Mouse (Mus musculus) midbrain, embryonic 16.5 days (tissue): ENCODE measurements around the gene Pkn3. TPM values are rescaled to one million over a fixed set of nuclear protein-coding genes. Genes with fewer than 3 reads are reported as not detected.

ENCODE experiments used
- ATAC-seq: fragments of 200-750 bp; cut with Nextera tagmentation; 2 replicates; pipeline ENCODE4 v1.8.0; 2017; ENCODE audit warnings: moderate TSS enrichment
- H3K27ac ChIP-seq: fragments of 300-500 bp; sonication (generic); 2 replicates; pipeline ENCODE4 v1.5.1; 2014; ENCODE audit warnings: mild to moderate bottlenecking, low read length, mixed read lengths
- H3K27me3 ChIP-seq: fragments of 300-500 bp; sonication (generic); 2 replicates; pipeline ENCODE4 v1.6.1; 2014; ENCODE audit warnings: low read depth, low read length, mixed read lengths; ENCODE audit not compliant: control insufficient read depth, insufficient read depth
- H3K36me3 ChIP-seq: fragments of 300-500 bp; sonication (generic); 2 replicates; pipeline ENCODE4 v1.6.1; 2014; ENCODE audit warnings: mild to moderate bottlenecking, low read length, moderate library complexity, mixed read lengths; ENCODE audit not compliant: control insufficient read depth, insufficient read depth
- H3K4me1 ChIP-seq: fragments of 300-500 bp; sonication (generic); 2 replicates; pipeline ENCODE4 v1.6.1; 2014; ENCODE audit warnings: mild to moderate bottlenecking, low read length, mixed read lengths; ENCODE audit not compliant: control insufficient read depth, insufficient read depth
- H3K4me2 ChIP-seq: fragments of 300-500 bp; sonication (generic); 2 replicates; pipeline ENCODE4 v1.6.1; 2014; ENCODE audit warnings: mild to moderate bottlenecking, low read length, mixed read lengths
- H3K4me3 ChIP-seq: fragments of 300-500 bp; sonication (generic); 2 replicates; pipeline ENCODE4 v1.5.1; 2014; ENCODE audit warnings: low read depth, mild to moderate bottlenecking, low read length, moderate library complexity, mixed read lengths
- H3K9ac ChIP-seq: fragments of 300-500 bp; sonication (generic); 2 replicates; pipeline ENCODE4 v1.6.1; 2014; ENCODE audit warnings: low read depth, low read length, mixed read lengths
- H3K9me3 ChIP-seq: fragments of 300-500 bp; sonication (generic); replicated peaks from 2 replicates; pipeline ENCODE4 v1.6.1; 2014; ENCODE audit warnings: mild to moderate bottlenecking, low read length, mixed read lengths; ENCODE audit not compliant: control insufficient read depth, poor library complexity, severe bottlenecking
- WGBS: fragments of 180-500 bp; shearing (Covaris S2); extraction: QIAGEN DNeasy Blood & Tissue Kit; methylation state at CpG from one replicate; pipeline ENCODE4 v1.1.7; 2014; 5-methylcytosine and 5-hydroxymethylcytosine counted together
- polyA plus RNA-seq: library from polyadenylated mRNA; unstranded; fragments of >200 nt; fragmentation: Nextera tagmentation; extraction: Ambion mirVana; gene quantifications from 2 replicates; pipeline ENCODE4 v1.2.1, GENCODE M21; 2015

Pkn3 gene
- polyA plus RNA-seq, 1 experiment from 2014 or later: 1.5 TPM

DNA sequence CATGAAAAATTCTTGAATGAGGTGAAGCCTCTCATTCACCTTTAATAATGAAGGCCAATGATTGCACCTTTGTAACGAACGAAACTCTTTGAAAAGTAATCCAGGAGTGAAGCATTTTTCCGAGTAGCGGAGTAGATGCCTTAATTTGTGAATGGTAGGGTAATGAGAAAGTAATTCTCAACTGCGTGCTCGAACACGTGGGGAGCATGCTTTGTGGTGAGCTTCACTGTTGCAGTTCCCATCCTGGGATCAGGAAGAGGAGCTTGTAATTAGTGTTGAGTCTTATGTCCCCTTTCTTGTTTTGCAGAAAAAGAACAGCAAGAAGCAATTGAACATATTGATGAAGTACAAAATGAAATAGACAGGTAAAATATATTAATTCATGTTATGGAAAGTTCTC lies 9.5 kb upstream of the Pkn3 start:
- Histone ChIP-seq H3K36me3 (0 out of 2 replicates have a peak, but pooled peaks cover 10% of the 10 kb centered on the region), H3K27ac (no peak overlapping the region), H3K4me1 (peaks cover 19% of the 10 kb centered on the region), H3K27me3 (no peaks in the 10 kb centered on the region), H3K9ac (peak overlapping the region; percentile 99), H3K4me2 (peak overlapping the region; percentile 67), H3K4me3 (peak overlapping the region; percentile 98), H3K9me3 (no peaks in the 10 kb centered on the region)
- no peak for ATAC-seq
- WGBS: 21% methylated on average over 7 of the region's 7 CpGs

DNA sequence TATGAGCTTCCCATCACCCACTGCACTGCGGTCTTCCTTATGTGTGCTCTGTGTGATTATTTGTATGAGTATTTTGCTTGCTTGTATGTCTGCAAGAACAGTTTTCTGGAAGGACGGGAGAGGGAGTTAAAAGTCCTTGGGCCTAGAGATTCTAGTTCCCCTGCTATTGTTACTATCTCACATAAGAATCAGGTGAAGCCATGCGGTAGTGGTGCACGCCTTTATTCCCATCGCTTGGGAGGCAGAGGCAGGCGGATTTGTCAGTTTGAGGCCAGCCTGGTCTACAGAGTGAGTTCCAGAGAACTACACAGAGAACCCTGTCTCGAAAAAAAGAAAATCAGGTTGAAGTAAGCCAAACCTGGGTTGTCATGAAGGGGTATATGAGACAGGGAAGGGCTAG lies 4.6 kb upstream of the Pkn3 start:
- H3K4me1 ChIP-seq: peaks cover 16% of the 10 kb centered on the region
- ATAC-seq: no peak
- no peak overlapping the region for H3K9ac ChIP-seq
- H3K9me3 ChIP-seq: no peaks in the 10 kb centered on the region
- no peak overlapping the region for H3K27ac ChIP-seq
- no peak overlapping the region for H3K4me2 ChIP-seq
- WGBS: 77% methylated on average over 7 of the region's 7 CpGs
- 0 out of 2 replicates have a peak, but pooled peaks cover 10% of the 10 kb centered on the region for H3K36me3 ChIP-seq
- H3K4me3 ChIP-seq: no peak overlapping the region
- H3K27me3 ChIP-seq: no peaks in the 10 kb centered on the region

DNA sequence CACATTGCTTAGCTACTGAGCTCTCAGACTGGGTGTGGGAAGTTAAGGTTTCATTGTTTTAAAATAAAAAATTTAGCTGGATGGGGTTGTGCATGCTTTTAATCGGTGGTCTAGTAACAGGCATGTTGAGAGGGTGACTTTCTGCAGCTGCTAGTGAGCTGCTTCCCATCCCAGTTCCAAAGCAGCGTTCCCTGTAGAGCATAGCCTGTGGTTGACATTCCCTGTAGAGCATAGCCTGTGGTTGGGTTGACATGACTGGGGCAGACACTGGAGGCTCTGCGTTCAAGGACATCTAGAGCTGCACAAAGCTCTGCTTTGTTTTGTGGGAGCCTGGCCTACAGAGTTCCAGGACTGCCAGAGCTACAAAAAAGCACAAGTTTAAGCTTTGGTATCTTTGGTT lies 4.2 kb upstream of the Pkn3 start:
- no peak overlapping the region for H3K4me3 ChIP-seq
- ATAC-seq: no peak
- 85% methylated on average over 3 of the region's 3 CpGs for WGBS

DNA sequence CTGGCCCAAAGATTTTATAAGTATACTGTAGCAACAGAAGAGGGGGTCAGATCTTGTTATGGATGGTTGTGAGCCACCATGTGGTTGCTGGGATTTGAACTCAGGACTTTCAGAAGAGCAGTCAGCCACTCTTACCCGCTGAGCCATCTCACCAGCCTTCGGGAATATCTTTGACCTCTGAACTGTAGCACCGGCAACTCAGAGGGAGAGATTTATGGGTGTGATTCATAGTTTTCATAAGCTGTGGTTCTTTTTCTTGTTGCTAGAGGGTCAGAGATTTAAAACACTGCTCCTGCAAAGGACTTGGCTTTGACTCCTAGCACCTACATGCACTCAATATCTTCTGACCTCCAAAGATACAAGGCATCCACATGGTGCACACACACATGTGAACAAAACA lies 1.9 kb upstream of the Pkn3 start:
- ATAC-seq: no peak

More for the DNA sequence above, 4.2 kb upstream of the Pkn3 start:
- H3K36me3 ChIP-seq: 0 out of 2 replicates have a peak, but pooled peaks cover 10% of the 10 kb centered on the region
- H3K27ac ChIP-seq: no peak overlapping the region
- no peaks in the 10 kb centered on the region for H3K9me3 ChIP-seq
- peaks cover 13% of the 10 kb centered on the region for H3K4me1 ChIP-seq
- H3K4me2 ChIP-seq: no peak overlapping the region
- no peaks in the 10 kb centered on the region for H3K27me3 ChIP-seq
- H3K9ac ChIP-seq: no peak overlapping the region

DNA sequence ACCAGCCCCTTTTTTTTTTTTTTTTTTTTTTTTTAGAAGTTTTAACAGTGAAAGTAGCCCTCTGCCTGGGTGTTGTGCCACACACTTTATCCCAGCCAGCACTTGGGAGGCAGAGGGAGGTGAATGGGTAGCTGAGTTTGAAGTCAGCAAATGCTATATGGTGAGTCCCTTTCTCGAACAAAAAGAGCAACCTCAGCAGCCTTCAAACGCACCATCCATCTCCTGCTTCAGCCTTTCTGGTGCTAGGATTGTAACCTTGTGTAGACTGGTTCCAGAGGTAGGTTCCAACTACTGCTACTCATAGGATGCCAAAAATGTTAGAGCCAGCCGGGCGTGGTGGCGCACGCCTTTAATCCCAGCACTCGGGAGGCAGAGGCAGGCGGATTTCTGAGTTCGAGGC lies 1.0 kb upstream of the Pkn3 start:
- Histone ChIP-seq H3K9me3 (no peaks in the 10 kb centered on the region), H3K4me1 (peaks cover 9% of the 10 kb centered on the region), H3K4me3 (no peak overlapping the region), H3K27me3 (no peaks in the 10 kb centered on the region), H3K9ac (no peak overlapping the region), H3K27ac (no peak overlapping the region), H3K36me3 (0 out of 2 replicates have a peak, but pooled peaks cover 3% of the 10 kb centered on the region), H3K4me2 (no peak overlapping the region)
- ATAC-seq: no peak
- 88% methylated on average over 8 of the region's 9 CpGs for WGBS

More for the DNA sequence above, 1.9 kb upstream of the Pkn3 start:
- no peak overlapping the region for H3K27ac ChIP-seq
- H3K4me2 ChIP-seq: no peak overlapping the region
- H3K9me3 ChIP-seq: no peaks in the 10 kb centered on the region
- no peaks in the 10 kb centered on the region for H3K27me3 ChIP-seq
- no peak overlapping the region for H3K4me3 ChIP-seq
- H3K4me1 ChIP-seq: peaks cover 9% of the 10 kb centered on the region
- 90% methylated on average over 3 of the region's 3 CpGs for WGBS
- 0 out of 2 replicates have a peak, but pooled peaks cover 4% of the 10 kb centered on the region for H3K36me3 ChIP-seq
- H3K9ac ChIP-seq: no peak overlapping the region

DNA sequence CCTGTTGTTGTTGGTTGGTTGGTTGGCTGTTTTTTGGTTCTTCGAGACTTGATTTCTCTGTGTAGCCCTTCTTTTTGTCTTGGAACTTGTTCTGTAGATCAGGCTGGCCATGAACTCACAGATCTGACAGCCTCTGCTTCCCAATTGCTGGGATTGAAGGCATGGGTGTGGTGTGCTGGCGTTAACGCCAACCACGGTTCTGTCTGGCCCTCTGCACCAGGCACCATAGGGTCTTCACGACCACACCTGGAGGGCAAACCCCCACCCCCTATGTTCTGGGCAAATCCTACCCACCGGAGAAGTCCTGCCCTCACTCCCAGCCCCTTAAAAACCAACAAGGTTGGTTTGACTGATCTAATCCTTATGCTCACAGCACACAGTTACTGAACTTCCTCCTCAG lies 525 bp upstream of the Pkn3 start:
- no peak overlapping the region; the same call in 1 of the 2 replicates for H3K9ac ChIP-seq
- no peaks in the 10 kb centered on the region for H3K27me3 ChIP-seq
- H3K27ac ChIP-seq: no peak overlapping the region
- H3K4me3 ChIP-seq: peak overlapping the region; percentile 42; the same call in 1 of the 2 replicates
- peak overlapping the region; percentile 91 for H3K4me2 ChIP-seq
- H3K9me3 ChIP-seq: no peaks in the 10 kb centered on the region
- 72% methylated on average over 6 of the region's 6 CpGs for WGBS
- H3K4me1 ChIP-seq: peaks cover 9% of the 10 kb centered on the region
- peak; percentile 30; the same call in 1 of the 2 replicates for ATAC-seq
- 0 out of 2 replicates have a peak, but pooled peaks cover 3% of the 10 kb centered on the region for H3K36me3 ChIP-seq

DNA sequence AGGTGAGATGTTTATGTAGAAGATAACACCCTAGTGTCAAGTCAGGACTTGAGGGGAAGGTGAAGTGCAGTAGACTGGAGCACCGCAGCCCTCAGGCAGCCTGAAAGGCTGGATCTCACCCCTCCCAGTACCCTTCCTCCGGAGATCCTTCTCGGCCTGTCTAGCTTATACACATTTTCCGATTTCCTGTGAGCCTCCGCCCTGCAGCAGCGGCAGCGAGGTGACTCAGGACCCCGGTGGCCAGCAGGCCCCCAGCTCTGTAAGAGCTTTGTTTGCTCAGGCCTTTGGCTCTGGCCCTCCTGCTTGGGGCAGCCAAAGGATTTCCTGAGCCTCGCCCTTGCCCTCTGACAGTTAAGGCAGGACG lies 847 bp downstream of the Pkn3 start:
- no peak overlapping the region for H3K27ac ChIP-seq
- H3K4me3 ChIP-seq: no peak overlapping the region
- no peak overlapping the region for H3K4me2 ChIP-seq
- ATAC-seq: no peak
- H3K9me3 ChIP-seq: no peaks in the 10 kb centered on the region
- no peaks in the 10 kb centered on the region for H3K36me3 ChIP-seq
- WGBS: 25% methylated on average over 10 of the region's 10 CpGs
- no peak overlapping the region for H3K9ac ChIP-seq
- peaks cover 9% of the 10 kb centered on the region for H3K4me1 ChIP-seq
- H3K27me3 ChIP-seq: no peaks in the 10 kb centered on the region

DNA sequence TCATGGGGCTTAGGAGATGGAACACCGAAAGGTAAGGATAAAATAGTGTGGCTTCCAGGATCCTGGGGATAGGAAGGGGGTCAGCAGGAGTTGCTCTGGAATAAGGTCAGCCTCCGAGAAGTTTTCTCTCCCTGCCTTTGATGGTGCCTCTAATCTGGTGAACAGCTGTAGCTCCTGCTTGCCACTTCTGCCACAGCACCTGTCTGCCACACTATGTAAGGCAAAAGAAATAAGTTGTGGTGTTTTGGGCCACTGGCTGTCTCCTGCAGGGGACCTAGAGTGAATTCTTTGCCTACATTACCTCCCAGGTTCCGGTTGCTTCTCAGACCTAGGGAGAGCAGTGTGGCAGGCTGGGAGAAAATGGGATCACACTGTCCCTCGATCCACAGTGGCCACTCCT lies 1.3 kb downstream of the Pkn3 start:
- Histone ChIP-seq H3K27me3 (no peaks in the 10 kb centered on the region), H3K9me3 (no peaks in the 10 kb centered on the region), H3K27ac (no peak overlapping the region), H3K4me3 (no peak overlapping the region), H3K4me2 (no peak overlapping the region), H3K9ac (no peak overlapping the region), H3K4me1 (peaks cover 9% of the 10 kb centered on the region), H3K36me3 (no peaks in the 10 kb centered on the region)
- WGBS: 73% methylated on average over 4 of the region's 4 CpGs
- ATAC-seq: no peak

DNA sequence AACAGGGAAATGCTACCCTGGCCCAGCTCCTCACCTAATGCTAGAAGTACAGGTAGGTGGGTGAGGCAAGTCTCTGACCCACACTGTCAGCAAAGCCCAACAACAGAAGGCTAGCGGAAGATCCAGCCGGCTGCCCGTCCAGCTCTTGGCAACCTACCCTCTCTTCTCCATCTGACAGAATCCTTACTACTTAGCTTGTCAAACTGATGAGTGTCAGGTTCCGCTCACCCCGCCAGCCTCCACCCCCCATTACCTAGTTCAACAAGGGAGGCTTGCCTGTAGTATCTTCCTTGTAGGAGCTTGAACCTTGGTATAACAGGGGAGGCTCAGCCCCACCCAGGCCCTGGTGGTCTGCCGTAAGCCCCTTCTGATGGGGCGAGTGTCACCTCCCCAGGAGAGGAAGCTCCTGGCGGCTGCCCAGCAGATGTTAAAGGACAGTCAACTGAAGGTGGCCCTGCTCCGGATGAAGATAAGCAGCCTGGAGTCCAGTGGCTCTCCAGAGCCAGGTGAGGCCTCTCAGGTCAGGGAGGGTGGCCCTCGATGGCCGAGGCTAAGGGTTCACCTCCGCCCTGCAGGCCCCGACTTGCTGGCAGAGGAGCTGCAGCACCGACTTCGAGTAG lies 2.8 kb downstream of the Pkn3 start:
- Histone ChIP-seq H3K9ac (no peak overlapping the region), H3K27me3 (no peaks in the 10 kb centered on the region), H3K4me2 (no peak overlapping the region), H3K9me3 (no peaks in the 10 kb centered on the region), H3K4me3 (no peak overlapping the region), H3K4me1 (peaks cover 11% of the 10 kb centered on the region), H3K36me3 (no peaks in the 10 kb centered on the region), H3K27ac (no peak overlapping the region)
- 88% methylated on average over 15 of the region's 15 CpGs for WGBS
- no peak for ATAC-seq
